Mouse (Mus musculus) c-Kit-negative CD71-positive TER-119-positive erythroid progenitor cells, embryonic 14.5 days (primary cell): ENCODE measurements at regions not wholly inside any gene's neighbourhood (a gene's known extent, or its start where the extent isn't known, plus 50 kb on each side); places are given as distances from the start of the nearest gene placed in this dataset.

ENCODE experiments used
- DNase-seq: peaks from one replicate; pipeline ENCODE4 v3.0.0-alpha.2; 2013; ENCODE audit warnings: low read depth, low spot score

DNA sequence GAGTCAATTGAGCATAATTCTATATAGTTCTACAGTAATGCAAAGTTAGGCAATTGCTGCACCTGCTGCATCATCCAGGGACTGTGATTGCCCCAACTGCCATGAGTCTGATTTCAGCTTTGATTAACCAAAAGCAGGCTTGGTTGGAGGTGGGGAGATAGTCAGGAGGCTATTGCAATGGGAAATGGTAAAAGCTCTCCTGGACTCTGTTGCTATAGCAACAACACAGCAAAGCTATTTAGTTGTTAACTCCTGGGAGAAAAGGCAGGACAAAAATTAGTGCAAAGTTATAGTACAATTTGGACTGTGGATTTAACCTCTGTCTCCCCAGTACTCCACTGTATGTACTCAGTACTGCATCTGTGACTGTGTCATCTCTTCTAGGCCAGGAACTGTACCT is 51.7 kb upstream of the Rasgrf1 start:
- DNase-seq = no peak

DNA sequence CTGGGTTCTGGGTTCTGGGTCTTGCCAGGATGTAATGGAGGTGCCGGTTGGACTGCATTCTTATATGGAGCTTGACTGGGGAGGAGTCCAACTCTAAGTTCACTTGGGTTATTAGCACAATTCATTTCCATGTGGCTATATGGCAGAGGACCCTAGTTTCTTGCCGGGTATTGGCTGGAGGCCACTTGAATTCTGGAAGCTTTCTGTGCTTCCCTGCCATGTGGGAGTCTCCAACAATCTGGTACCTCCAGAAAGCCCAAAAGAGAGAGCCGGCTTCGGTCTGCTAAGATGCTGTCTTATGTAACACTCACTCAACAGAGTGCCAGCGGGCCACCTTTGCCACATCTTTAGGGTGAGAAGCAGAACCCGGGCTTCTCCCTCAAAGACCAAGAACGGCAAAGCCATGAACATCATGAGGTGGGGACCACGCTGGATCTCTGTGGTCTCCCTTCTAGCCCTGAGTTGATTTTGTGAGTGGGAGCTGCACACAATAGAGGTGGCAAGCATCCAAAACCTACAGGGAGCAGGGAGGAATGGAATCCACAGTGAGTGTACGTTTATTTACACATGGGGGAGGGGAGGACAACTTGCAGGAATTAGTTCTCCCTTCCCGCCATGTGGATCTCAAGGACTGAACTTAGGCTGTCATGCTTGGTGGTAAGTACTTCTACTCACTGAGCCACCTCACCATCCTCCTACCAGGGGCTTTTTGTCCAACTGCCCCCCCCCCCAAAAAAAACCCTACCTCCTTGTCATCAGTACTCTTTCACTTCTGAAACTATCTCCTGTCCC is 59.0 kb upstream of the Rasgrf1 start:
- DNase-seq = no peak

- no peak for DNase-seq
These were observed 59.8 kb upstream of the Rasgrf1 start for GRCm38 (mm10) chr9:89849947-89850346.

- DNase-seq = no peak
These were observed 61.1 kb upstream of the Rasgrf1 start for GRCm38 (mm10) chr9:89848571-89848970.

DNA sequence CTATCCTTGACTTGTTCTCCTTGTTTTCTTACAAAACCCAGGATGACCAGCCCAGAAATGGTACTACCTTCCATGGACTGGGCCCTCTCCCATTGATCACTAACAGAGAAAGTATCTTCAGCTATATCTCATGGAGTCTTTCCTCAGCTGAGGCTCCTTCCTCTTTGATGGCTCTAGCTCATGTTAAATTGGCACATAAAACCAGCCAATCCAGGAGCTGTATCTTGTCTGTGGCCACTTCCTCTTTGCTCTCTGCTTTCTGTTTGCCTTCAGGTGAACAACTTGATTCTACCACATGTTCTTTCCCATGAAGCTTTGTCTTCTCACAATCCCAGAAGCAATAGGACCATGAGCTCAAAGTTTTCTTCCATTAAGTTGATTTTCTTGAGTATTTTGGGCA is 62.7 kb upstream of the Rasgrf1 start:
- DNase-seq = no peak

- no peak for DNase-seq
These were observed 67.0 kb upstream of the Rasgrf1 start for GRCm38 (mm10) chr9:89842776-89843089.

DNA sequence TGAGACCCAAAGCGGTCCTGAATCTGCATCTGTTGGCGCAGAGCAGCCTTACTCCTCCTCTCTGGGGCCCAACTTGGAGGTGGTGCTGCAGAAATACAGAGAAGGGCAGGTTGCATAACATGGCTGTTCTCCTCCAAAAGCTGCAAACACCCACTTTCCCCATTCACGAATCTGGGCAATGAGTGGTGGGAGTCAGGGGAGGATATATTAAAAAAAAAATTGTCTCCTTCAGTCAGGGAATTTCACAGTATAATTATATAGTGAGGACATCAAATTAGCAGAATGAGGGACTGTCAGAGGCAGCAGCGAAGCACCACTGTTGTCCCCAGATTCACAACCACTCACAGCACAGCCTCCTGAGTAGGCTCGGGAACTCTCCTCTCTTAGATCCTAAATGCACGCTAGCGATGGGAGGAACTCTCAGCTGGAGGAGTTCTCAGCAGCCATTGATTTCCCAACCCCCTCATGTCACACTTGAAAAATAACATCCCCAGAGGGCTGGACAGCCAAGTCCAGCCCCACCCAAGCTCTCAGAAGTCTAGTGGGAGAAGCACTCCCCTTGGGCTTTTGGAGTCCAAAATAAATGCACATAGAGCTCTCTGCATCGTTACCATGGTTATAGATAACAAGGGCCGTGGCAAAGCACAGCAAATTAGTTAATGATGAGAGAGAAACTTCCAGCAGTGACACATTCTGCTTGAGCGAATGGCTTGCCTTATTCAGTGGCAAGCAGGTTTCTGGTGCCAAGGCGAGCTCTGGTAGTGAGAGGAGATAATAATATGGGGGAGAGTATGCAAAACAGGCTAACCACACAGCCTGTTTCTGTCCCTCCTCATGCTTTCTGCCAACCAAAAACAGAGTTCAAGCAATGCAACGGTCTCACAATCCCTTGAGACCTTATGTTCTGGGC is 67.6 kb upstream of the Rasgrf1 start:
- DNase-seq = no peak

DNA sequence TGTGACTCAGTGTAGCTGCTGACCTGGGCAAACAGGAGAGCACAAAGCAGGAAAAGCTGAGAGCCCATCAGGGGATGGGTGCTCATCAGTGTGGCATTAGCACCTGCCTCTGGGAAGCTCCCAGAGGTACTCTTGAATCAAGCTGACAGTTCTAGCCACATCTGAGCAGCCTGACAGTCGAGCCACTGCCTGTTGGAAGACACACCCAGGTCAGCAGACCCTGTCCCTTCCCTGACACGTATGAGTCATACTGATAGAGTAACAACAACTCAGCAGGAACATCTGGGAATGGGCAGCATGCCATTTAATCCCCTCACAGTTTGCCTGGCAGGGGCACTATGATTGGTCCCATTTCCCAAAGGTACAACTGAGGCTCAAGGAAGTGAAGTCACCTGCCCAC is 68.3 kb upstream of the Rasgrf1 start:
- DNase-seq = no peak

DNA sequence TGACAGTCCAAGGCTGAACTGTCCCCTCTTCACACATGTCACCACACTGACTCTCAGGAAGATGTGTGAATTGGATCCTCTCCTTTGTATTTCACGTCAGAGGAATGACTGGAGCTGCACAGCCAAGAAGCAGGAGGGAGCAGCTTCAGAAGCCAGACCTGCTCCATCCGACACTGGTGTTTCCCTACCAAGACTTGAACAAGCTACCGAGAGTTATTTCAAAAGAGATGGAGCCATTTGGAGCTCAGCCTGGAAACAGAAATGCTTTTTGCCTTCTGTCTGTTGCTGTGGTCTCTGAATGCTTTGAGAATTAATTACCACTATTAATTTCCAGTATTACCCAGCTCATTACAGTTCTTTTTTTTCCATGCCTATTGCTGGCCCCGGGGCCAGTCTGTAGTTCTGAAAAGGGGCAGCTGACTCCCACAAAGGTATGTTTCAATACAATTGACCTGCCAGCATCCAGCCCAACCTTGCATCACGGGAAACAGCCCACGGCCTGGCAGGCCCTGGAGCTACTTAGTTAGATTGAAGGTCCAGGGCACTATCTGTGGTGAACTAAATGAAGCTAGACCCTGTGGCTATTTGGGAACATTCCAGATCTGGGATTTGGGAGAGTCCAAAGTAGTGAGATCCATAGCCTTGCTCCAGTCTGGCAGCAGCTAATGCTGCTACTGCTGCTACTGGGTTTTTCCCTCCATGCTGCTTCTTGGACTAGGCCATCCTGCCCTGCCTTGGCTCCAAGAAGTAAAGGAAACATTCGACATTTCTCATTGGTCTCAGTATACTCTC is 73.1 kb upstream of the Rasgrf1 start:
- DNase-seq = no peak

DNA sequence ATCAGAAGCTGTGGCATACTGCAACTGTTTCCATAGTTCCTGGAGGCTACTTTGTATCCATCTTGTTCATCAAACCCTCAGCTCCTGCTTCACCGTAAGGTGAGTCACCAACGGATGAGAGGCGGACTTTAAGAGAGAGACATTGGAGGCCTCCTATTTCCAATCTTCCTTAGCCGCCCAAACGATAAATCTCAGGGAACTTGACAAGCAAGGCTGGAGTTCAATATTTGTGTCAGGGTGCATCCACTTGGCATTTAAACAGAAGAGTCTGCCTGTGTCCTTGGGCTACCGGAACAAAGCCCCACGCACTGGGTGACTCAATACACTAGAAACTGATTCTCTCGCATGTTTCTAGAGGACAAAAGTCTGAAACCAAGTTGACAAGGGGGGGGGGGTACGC is 76.1 kb upstream of the Rasgrf1 start:
- no peak for DNase-seq

GRCm38 (mm10) chr9:89831855-89832254 is 77.9 kb upstream of the Rasgrf1 start:
- DNase-seq = no peak

- no peak for DNase-seq
These were observed 81.6 kb upstream of the Rasgrf1 start for GRCm38 (mm10) chr9:89828156-89828555.

GRCm38 (mm10) chr9:89827564-89827963 is 82.1 kb upstream of the Rasgrf1 start:
- no peak for DNase-seq

DNA sequence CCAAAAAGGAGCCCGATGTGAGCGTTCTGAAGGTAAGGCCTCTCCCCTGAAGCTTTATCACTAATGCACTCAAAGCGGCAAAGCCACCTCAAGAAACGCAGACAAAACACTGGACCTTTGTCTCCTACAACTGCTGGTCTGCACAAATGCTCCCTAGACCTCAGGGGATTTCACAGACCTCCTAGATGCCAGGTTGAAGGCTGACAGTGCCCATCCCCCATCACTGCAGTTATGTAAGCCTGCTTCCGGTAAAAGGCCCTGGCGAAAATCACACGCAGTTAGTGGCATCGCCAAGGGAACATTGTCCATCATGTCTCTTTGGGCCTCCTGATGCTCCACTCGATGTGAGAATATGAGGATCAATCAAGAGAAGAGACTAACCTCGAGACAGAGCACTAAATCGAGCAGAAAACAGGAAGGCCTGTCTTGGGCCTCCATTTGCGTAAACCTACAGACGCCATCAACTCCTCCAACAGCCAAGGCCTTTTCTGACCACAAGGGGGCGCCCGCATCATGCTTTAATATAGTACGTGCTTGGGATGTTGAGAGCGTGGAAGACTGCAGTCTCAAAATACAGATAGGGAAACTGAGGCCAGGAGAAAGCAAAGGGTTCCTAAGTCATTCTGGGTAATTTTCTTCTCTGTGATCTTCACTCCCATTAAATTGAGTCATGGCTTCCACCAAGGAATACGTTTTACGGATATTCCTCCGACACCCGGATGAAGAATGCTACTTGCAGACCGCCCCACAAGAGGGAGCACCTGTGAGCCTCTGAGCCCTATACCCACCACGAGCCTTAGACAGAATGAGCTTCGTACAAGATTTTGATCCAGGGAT is 82.8 kb upstream of the Rasgrf1 start:
- peak; percentile 26 for DNase-seq

GRCm38 (mm10) chr9:89821853-89822243 is 83.6 kb upstream of the Ankrd34c start:
- DNase-seq = no peak

- DNase-seq = no peak
These were observed 83.0 kb upstream of the Ankrd34c start for GRCm38 (mm10) chr9:89821109-89821852.

- no peak for DNase-seq
These were observed 75.5 kb upstream of the Ankrd34c start for GRCm38 (mm10) chr9:89813616-89814318.

DNA sequence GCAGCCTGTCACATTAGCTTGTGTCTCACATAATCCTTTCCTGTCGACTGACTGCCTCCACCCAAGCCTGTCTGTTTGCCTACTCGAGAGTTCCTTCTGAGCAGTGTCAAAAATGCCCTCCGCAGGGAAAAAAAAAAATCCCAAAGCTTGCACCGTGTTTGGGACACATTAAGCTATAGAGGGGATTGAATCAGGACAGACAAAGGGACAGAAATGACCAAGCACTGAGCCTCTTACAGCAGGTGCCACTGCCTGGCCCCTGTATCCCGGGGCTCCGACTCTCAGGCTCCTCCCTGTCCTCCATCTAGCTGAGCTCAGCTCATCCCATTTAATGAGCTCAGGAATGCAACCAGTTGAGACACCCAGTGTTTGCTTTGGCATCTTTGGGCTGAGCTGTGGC is 69.1 kb upstream of the Ankrd34c start:
- DNase-seq = no peak

GRCm38 (mm10) chr9:89802658-89803057 is 64.4 kb upstream of the Ankrd34c start:
- DNase-seq = no peak

DNA sequence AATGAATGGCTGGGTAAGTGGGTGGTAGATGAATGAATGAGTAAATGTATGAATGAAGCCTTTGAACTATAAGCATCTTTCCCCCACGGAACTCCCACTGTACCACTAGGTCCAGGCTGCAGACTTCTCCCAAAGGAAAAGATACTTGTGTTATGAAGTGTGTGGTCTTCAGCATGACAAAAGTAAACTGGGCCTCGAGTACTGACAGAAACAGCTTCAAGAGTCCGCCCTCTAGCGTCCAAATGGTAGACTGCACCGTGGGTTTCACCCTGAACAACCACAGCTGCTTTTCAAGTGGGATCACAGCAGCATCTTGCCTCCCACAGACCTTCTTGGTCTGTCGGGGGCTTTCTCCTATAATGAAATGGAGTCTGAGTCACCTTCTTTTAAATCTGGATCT is 54.7 kb upstream of the Ankrd34c start:
- peak; percentile 16 for DNase-seq
